Mouse (Mus musculus) MEL (cell line): Measurements from ENCODE around the gene Tmem109. TPM values are rescaled to one million over a fixed set of nuclear protein-coding genes. Genes with fewer than 3 reads are reported as not detected.

Experiments used
- DNase-seq: peaks from one replicate; pipeline ENCODE4 v3.0.0; 2011; ENCODE audit warnings: low read depth, low spot score
- H3K27ac ChIP-seq: 2 replicates; pipeline ENCODE4 v1.5.1; 2012; ENCODE audit warnings: low read depth, mild to moderate bottlenecking, control low read depth, low read length, moderate library complexity; ENCODE audit not compliant: control insufficient read depth
- H3K27me3 ChIP-seq, 2 experiments: fragments of 150-350 bp in 1 of 2; sonication (generic) in 1 of 2; 2 replicates each; pipeline ENCODE4 v1.6.1; 2012; ENCODE audit warnings: low read length in 2 of 2, mild to moderate bottlenecking in 2 of 2, improper control_type of control experiment in 1 of 2, moderate library complexity in 1 of 2; ENCODE audit not compliant: insufficient read depth in 2 of 2, control insufficient read depth in 1 of 2
- H3K36me3 ChIP-seq, 2 experiments: 2 replicates each; pipeline ENCODE4 v1.6.1; 2012 to 2014; ENCODE audit warnings: low read length in 2 of 2, improper control_type of control experiment in 1 of 2, inconsistent platforms in 1 of 2, mild to moderate bottlenecking in 1 of 2; ENCODE audit not compliant: insufficient read depth in 2 of 2, control insufficient read depth in 1 of 2
- H3K4me1 ChIP-seq, 2 experiments: fragments of 150-350 bp in 1 of 2; sonication (generic) in 1 of 2; 2 replicates each; pipeline ENCODE4 v1.6.1; 2012; ENCODE audit warnings: low read length in 2 of 2, improper control_type of control experiment in 1 of 2, mild to moderate bottlenecking in 1 of 2; ENCODE audit not compliant: insufficient read depth in 2 of 2, control insufficient read depth in 1 of 2
- H3K4me3 ChIP-seq, 2 experiments: fragments of 150-350 bp in 1 of 2; sonication (generic) in 1 of 2; 2 replicates each; pipeline ENCODE4 v1.5.1; 2012; ENCODE audit warnings: low read depth in 2 of 2, low read length in 2 of 2, mild to moderate bottlenecking in 2 of 2, moderate library complexity in 2 of 2, control low read depth in 1 of 2, improper control_type of control experiment in 1 of 2; ENCODE audit not compliant: control insufficient read depth in 1 of 2, insufficient read depth in 1 of 2
- H3K79me2 ChIP-seq: 2 replicates; pipeline ENCODE4 v1.6.1; 2012; ENCODE audit warnings: mild to moderate bottlenecking, low read length, moderate library complexity; ENCODE audit not compliant: control insufficient read depth, poor library complexity, insufficient read depth
- H3K9ac ChIP-seq: 2 replicates; pipeline ENCODE4 v1.6.1; 2012; ENCODE audit warnings: low read depth, mild to moderate bottlenecking, control low read depth, low read length, moderate library complexity; ENCODE audit not compliant: control insufficient read depth, poor library complexity, severe bottlenecking
- H3K9me3 ChIP-seq: fragments of 150-350 bp; sonication (generic); replicated peaks from 2 replicates; pipeline ENCODE4 v1.6.1; 2012; ENCODE audit warnings: mild to moderate bottlenecking, low read length, improper control_type of control experiment, moderate library complexity; ENCODE audit not compliant: insufficient read depth
- CHD1 ChIP-seq: IDR thresholded peaks from 2 replicates; pipeline ENCODE4 v1.6.1; 2012; ENCODE audit warnings: low read depth, mild to moderate bottlenecking, inconsistent platforms, low read length, improper control_type of control experiment
- CTCF ChIP-seq, 3 experiments: IDR thresholded peaks in 2 of 3; conservative IDR thresholded peaks in 1 of 3; 2 replicates each; pipeline ENCODE4 v1.5.1; 2011 to 2012; ENCODE audit warnings: low read length in 3 of 3, low read depth in 2 of 3, mild to moderate bottlenecking in 2 of 3, improper control_type of control experiment in 1 of 3, inconsistent platforms in 1 of 3, mixed read lengths in 1 of 3, moderate library complexity in 1 of 3; ENCODE audit not compliant: control insufficient read depth in 1 of 3, insufficient read depth in 1 of 3, poor library complexity in 1 of 3, severe bottlenecking in 1 of 3
- ELF1 ChIP-seq: IDR thresholded peaks from 2 replicates; pipeline ENCODE4 v1.6.1; 2014; ENCODE audit warnings: low read depth, mild to moderate bottlenecking, inconsistent platforms, low read length, improper control_type of control experiment, moderate library complexity
- EP300 ChIP-seq, 2 experiments: IDR thresholded peaks; 2 replicates each; pipeline ENCODE4 v1.6.1; 2011; ENCODE audit warnings: improper control_type of control experiment in 2 of 2, low read length in 2 of 2, low read depth in 1 of 2, mild to moderate bottlenecking in 1 of 2
- GABPA ChIP-seq: IDR thresholded peaks from 2 replicates; pipeline ENCODE4 v1.6.1; 2012; ENCODE audit warnings: low read depth, mild to moderate bottlenecking, inconsistent platforms, low read length, improper control_type of control experiment, moderate library complexity
- JUND ChIP-seq: IDR thresholded peaks from 2 replicates; pipeline ENCODE4 v1.6.1; 2011; ENCODE audit warnings: low read depth, mild to moderate bottlenecking, improper control_type of control experiment, low read length
- MAFK ChIP-seq: IDR thresholded peaks from 2 replicates; pipeline ENCODE4 v1.6.1; 2011; ENCODE audit warnings: low read depth, mild to moderate bottlenecking, low read length, improper control_type of control experiment, borderline replicate concordance
- MXI1 ChIP-seq: IDR thresholded peaks from 2 replicates; pipeline ENCODE4 v1.6.1; 2011; ENCODE audit warnings: mild to moderate bottlenecking, low read depth, low read length, improper control_type of control experiment
- MYC ChIP-seq: IDR thresholded peaks from 2 replicates; pipeline ENCODE4 v1.6.1; 2011; ENCODE audit warnings: low read depth, mild to moderate bottlenecking, low read length, improper control_type of control experiment, moderate library complexity
- POLR2AphosphoS2 ChIP-seq: IDR thresholded peaks from 2 replicates; pipeline ENCODE4 v1.6.1; 2011; ENCODE audit warnings: low read length, improper control_type of control experiment
- RAD21 ChIP-seq: IDR thresholded peaks from 2 replicates; pipeline ENCODE4 v1.6.1; 2011; ENCODE audit warnings: mild to moderate bottlenecking, low read depth, low read length, improper control_type of control experiment
- TBP ChIP-seq: IDR thresholded peaks from 2 replicates; pipeline ENCODE4 v1.8.0; 2011; ENCODE audit warnings: low read depth, low read length, improper control_type of control experiment
- USF2 ChIP-seq, 2 experiments: IDR thresholded peaks; 2 replicates each; pipeline ENCODE4 v1.6.1; 2011 to 2012; ENCODE audit warnings: improper control_type of control experiment in 2 of 2, low read length in 2 of 2, borderline replicate concordance in 1 of 2, inconsistent platforms in 1 of 2, low read depth in 1 of 2, mild to moderate bottlenecking in 1 of 2; ENCODE audit not compliant: insufficient read depth in 1 of 2
- ZC3H11A ChIP-seq: IDR thresholded peaks from 2 replicates; pipeline ENCODE4 v1.6.1; 2012; ENCODE audit warnings: low read depth, mild to moderate bottlenecking, inconsistent platforms, low read length, improper control_type of control experiment
- ZKSCAN1 ChIP-seq: IDR thresholded peaks from 2 replicates; pipeline ENCODE4 v1.6.1; 2012; ENCODE audit warnings: low read depth, mild to moderate bottlenecking, inconsistent platforms, low read length, improper control_type of control experiment, moderate library complexity
- ZMIZ1 ChIP-seq: IDR thresholded peaks from 2 replicates; pipeline ENCODE4 v1.6.1; 2012; ENCODE audit warnings: low read depth, mild to moderate bottlenecking, inconsistent platforms, low read length, improper control_type of control experiment, moderate library complexity
- polyA plus RNA-seq, 2 experiments: library from polyadenylated mRNA; stranded (reverse) in 1 of 2; unstranded in 1 of 2; fragments of >175 nt in 1 of 2; fragments of >200 nt in 1 of 2; gene quantifications; 2 replicates each; pipeline versions ENCODE4 v1.2.1 to v1.2.4; 2012; ENCODE audit warnings: low replicate concordance in 2 of 2, low read depth in 1 of 2; ENCODE audit not compliant: insufficient read length in 2 of 2, insufficient read depth in 1 of 2, missing spikeins in 1 of 2
- total RNA-seq: library from RNA; depleted of rRNA; stranded (reverse); fragments of 300-350 nt; gene quantifications from 2 replicates; pipeline ENCODE4 v1.2.3, GENCODE M21; 2012

Tmem109 gene
- total and polyA plus RNA-seq, 3 experiments: 30.4 to 42.4 TPM; not detected in 1

- no peak for TF ChIP-seq ZKSCAN1
- TF ChIP-seq RAD21: no peak
- TF ChIP-seq CHD1: no peak
- no peak for TF ChIP-seq ELF1
- Histone ChIP-seq H3K79me2 (no peaks in the 10 kb centered on the region), H3K4me1 (no peaks in the 10 kb centered on the region), H3K4me3 (no peak within 1 kb of the TSS), H3K27ac (no peak within 1 kb of the TSS), H3K9me3 (no peaks in the 10 kb centered on the region), H3K36me3 (no peaks in the 10 kb centered on the region), H3K27me3 (peaks cover 0 to 4% of the 10 kb centered on the region in 2 experiments; a peak in 3 of 4 replicates), H3K9ac (no peak within 1 kb of the TSS)
- no peak for DNase-seq
Observed at GRCm38 (mm10) chr19:10920532-10920931, 38.7 kb upstream of the Tmem109 start, which contains the start of gene Zp1. Gene Zp1, minus strand, starts transcription at chr19:10920632.

DNA sequence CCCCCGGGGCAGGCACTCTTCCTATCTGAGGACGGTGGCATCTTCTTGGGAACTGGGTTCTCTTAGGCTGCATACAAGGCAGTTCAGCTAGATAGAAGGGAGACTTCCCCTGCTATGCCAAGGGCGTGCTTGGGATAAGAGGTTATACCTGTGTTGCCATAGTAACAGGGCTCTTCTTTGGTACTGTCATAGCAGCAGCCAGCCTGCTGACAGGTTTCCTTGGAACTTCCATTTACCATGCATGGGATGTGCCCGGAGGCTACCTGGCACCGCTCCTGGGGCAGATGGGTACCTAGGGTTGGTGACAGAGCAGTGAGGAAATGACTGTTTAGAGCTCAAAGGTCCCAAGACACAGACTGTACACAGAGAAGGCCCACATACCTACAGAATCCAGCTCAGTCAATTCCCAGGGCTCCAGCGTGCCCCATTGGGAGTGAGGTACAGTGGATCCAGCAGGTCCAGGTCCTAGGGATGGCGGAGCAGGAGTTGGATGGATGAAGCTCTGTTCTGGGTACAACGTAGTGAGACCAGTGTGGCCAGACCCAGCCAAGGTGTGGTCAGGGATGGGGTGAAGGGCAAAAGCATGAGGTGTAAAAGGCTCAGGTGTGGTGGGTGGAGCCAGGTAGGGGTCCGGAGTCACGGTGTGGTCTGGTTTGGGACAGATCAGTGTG is 36.7 kb upstream of the Tmem109 start:
- Histone ChIP-seq H3K9me3 (no peaks in the 10 kb centered on the region), H3K27me3 (peaks cover 0 to 2% of the 10 kb centered on the region in 2 experiments; a peak in 2 of 4 replicates), H3K4me3 (no peak overlapping the region), H3K27ac (no peak overlapping the region), H3K36me3 (no peaks in the 10 kb centered on the region), H3K79me2 (no peaks in the 10 kb centered on the region), H3K4me1 (peaks cover 0 to 10% of the 10 kb centered on the region in 2 experiments; a peak in 2 of 4 replicates), H3K9ac (no peak overlapping the region)
- DNase-seq: no peak
- TF ChIP-seq MAFK (no peak), GABPA (no peak), ZC3H11A (no peak), JUND (no peak), USF2 (IDR thresholded peaks at IDR 0.05; ENCODE audit: borderline replicate concordance in 1 of 2, insufficient read depth in 1 of 2, low read depth in 1 of 2, low read length in 2 of 2) (no peak), TBP (no peak), EP300 (IDR thresholded peaks at IDR 0.05; ENCODE audit: low read depth in 1 of 2, low read length in 2 of 2) (no peak), MYC (no peak)

GRCm38 (mm10) chr19:10916506-10916905 is 34.7 kb upstream of the Tmem109 start:
- Histone ChIP-seq H3K4me1 (peaks cover 0 to 10% of the 10 kb centered on the region in 2 experiments; a peak in 2 of 4 replicates), H3K9ac (no peak overlapping the region), H3K36me3 (no peaks in the 10 kb centered on the region), H3K27me3 (no peaks in the 10 kb centered on the region), H3K4me3 (no peak overlapping the region), H3K27ac (no peak overlapping the region), H3K9me3 (no peaks in the 10 kb centered on the region), H3K79me2 (no peaks in the 10 kb centered on the region)
- no peak for DNase-seq
- no peak for TF ChIP-seq USF2 (IDR thresholded peaks at IDR 0.05; ENCODE audit: borderline replicate concordance in 1 of 2, insufficient read depth in 1 of 2, low read depth in 1 of 2, low read length in 2 of 2)
- no peak for TF ChIP-seq JUND
- no peak for TF ChIP-seq MAFK
- no peak for TF ChIP-seq GABPA
- no peak for TF ChIP-seq POLR2AphosphoS2
- TF ChIP-seq MXI1: no peak
- no peak for TF ChIP-seq CTCF (IDR thresholded peaks at IDR 0.05 in 2 of 3, conservative IDR thresholded peaks at IDR 0.05 in 1 of 3; ENCODE audit: control insufficient read depth in 1 of 3, insufficient read depth in 1 of 3, low read depth in 2 of 3, low read length in 3 of 3, poor library complexity in 1 of 3, severe bottlenecking in 1 of 3)
- no peak for TF ChIP-seq ZMIZ1
